Mouse (Mus musculus): ENCODE results near the gene Rptor.
A peak's percentile ranks its signal among the peaks of the same experiment; 100 is the strongest.

Gene Rptor

GRCm38 (mm10) chr11:119868138-119868537 is 265.4 kb downstream of the Rptor start:
- DNase-seq, result no peak

- no peak for DNase-seq
Observed at GRCm38 (mm10) chr11:119868556-119868955, 265.9 kb downstream of the Rptor start.

GRCm38 (mm10) chr11:119871141-119871540 is 268.4 kb downstream of the Rptor start:
- no peak for DNase-seq

GRCm38 (mm10) chr11:119873643-119874042 is 270.9 kb downstream of the Rptor start:
- DNase-seq, result peak; percentile 44

- DNase-seq, result no peak
Observed at GRCm38 (mm10) chr11:119874841-119875240, 272.1 kb downstream of the Rptor start.

- DNase-seq, result peak; percentile 10
Observed at GRCm38 (mm10) chr11:119875685-119876084, 273.0 kb downstream of the Rptor start.

GRCm38 (mm10) chr11:119877124-119877523 is 274.4 kb downstream of the Rptor start:
- DNase-seq, result no peak

- DNase-seq, result no peak
Observed at GRCm38 (mm10) chr11:119879573-119879972, 276.9 kb downstream of the Rptor start.

GRCm38 (mm10) chr11:119883646-119884045 is 280.9 kb downstream of the Rptor start:
- no peak for DNase-seq

- DNase-seq, result no peak
Observed at GRCm38 (mm10) chr11:119889966-119890365, 287.3 kb downstream of the Rptor start.

- no peak for DNase-seq
Observed at GRCm38 (mm10) chr11:119891601-119892215, 289.0 kb downstream of the Rptor start.

GRCm38 (mm10) chr11:119893667-119894236 is 291.0 kb downstream of the Rptor start:
- DNase-seq, result no peak

GRCm38 (mm10) chr11:119894634-119895033 is 291.9 kb downstream of the Rptor start:
- DNase-seq, result peak; percentile 17

- DNase-seq, result peak; percentile 15
Observed at GRCm38 (mm10) chr11:119897041-119897440, 294.3 kb downstream of the Rptor start.

GRCm38 (mm10) chr11:119898976-119899375 is 296.3 kb downstream of the Rptor start:
- peak; percentile 38 for DNase-seq

GRCm38 (mm10) chr11:119901174-119901573 is 298.5 kb downstream of the Rptor start:
- no peak for DNase-seq

- DNase-seq, result no peak
Observed at GRCm38 (mm10) chr11:119902891-119903290, 300.2 kb downstream of the Rptor start.

- DNase-seq, result peak; percentile 77
Observed at GRCm38 (mm10) chr11:119904621-119905286, 302.0 kb downstream of the Rptor start.

- no peak for DNase-seq
Observed at GRCm38 (mm10) chr11:119905794-119906193, 303.1 kb downstream of the Rptor start.

GRCm38 (mm10) chr11:119907006-119907650 is 304.4 kb downstream of the Rptor start:
- DNase-seq, result no peak

GRCm38 (mm10) chr11:119907711-119908110 is 305.0 kb downstream of the Rptor start:
- DNase-seq, result no peak

- peak; percentile 78 for DNase-seq
Observed at GRCm38 (mm10) chr11:119909436-119909835, 306.7 kb downstream of the Rptor start.

- DNase-seq, result peak; percentile 33
Observed at GRCm38 (mm10) chr11:119912845-119913244, 310.1 kb downstream of the Rptor start.

Data from lung, postnatal 36 days (tissue).